Comparison of ENCODE assay signal across 16 mouse cellular contexts in genomic region chr10:108597385-108597784, GRCm38 (mm10).
DNase-seq lines count a peak whose midpoint lies in the region; ATAC-seq and TF ChIP-seq lines count a peak whose summit lies in the region.
"Had no signal": no experiment of that assay in that cellular context is flagged by ENCODE, and none has a peak within 500 bp of the region (broad histone marks: within the 10 kb centered on the region; RNA-seq: fewer than 3 reads in every experiment).

No protein-coding gene starts in this region.

- peaks cover 6% of the 10 kb centered on the region; the same call in 1 of the 2 replicates for H3K9me3 ChIP-seq in lung, embryonic 14.5 days (ENCODE audit: low read depth, low read length)
- no peaks in the 10 kb centered on the region for H3K9me3 ChIP-seq in ES-E14 (ENCODE audit: control insufficient read depth, insufficient read depth, low read depth, low read length)
- H3K9me3 ChIP-seq in forebrain, embryonic 13.5 days (replicated peaks), result peaks cover 13% of the 10 kb centered on the region; the same call in 1 of the 2 replicates

- H3K36me3 ChIP-seq in heart, adult 2 months (ENCODE audit: control insufficient read depth, insufficient read depth, low read length), result no peaks in the 10 kb centered on the region
- H3K36me3 ChIP-seq in lung, embryonic 14.5 days (ENCODE audit: insufficient read depth), result no peaks in the 10 kb centered on the region
- H3K36me3 ChIP-seq in ES-E14 (ENCODE audit: control insufficient read depth, insufficient read depth, low read length, poor library complexity, severe bottlenecking), result no peaks in the 10 kb centered on the region
- H3K36me3 ChIP-seq in testis, adult 2 months (ENCODE audit: control insufficient read depth, insufficient read depth, low read length), result no peaks in the 10 kb centered on the region
- H3K36me3 ChIP-seq in forebrain, embryonic 13.5 days (ENCODE audit: poor library complexity, severe bottlenecking), result peaks cover 11% of the 10 kb centered on the region
- H3K36me3 ChIP-seq: limb, embryonic 12.5 days had no signal

- no peak for ATAC-seq in lung, embryonic 14.5 days (ENCODE audit: insufficient read depth)
- no peak for ATAC-seq in forebrain, embryonic 13.5 days
- ATAC-seq: forebrain, embryonic 14.5 days had no signal

- WGBS in heart, adult 2 months, result 90% methylated on average over 1 of the region's 1 CpGs
- 93% methylated on average over 1 of the region's 1 CpGs for WGBS in lung, embryonic 14.5 days
- WGBS in forebrain, embryonic 13.5 days, result 84% methylated on average over 1 of the region's 1 CpGs

- peaks cover 2% of the 10 kb centered on the region; the same call in 1 of the 2 replicates for H3K4me1 ChIP-seq in heart, adult 2 months (ENCODE audit: control insufficient read depth, insufficient read depth, low read length)
- peaks cover 5% of the 10 kb centered on the region; the same call in 1 of the 2 replicates for H3K4me1 ChIP-seq in lung, embryonic 14.5 days (ENCODE audit: insufficient read depth)
- H3K4me1 ChIP-seq in ES-E14 (ENCODE audit: control insufficient read depth in 2 of 2, insufficient read depth in 2 of 2, low read length in 2 of 2, poor library complexity in 1 of 2), result no peaks in the 10 kb centered on the region
- no peaks in the 10 kb centered on the region for H3K4me1 ChIP-seq in testis, adult 2 months (ENCODE audit: control insufficient read depth, insufficient read depth, low read length)
- no peaks in the 10 kb centered on the region for H3K4me1 ChIP-seq in forebrain, embryonic 13.5 days
- H3K4me1 ChIP-seq: megakaryocyte, embryonic 14.5 days had no signal

- H3K27me3 ChIP-seq in heart, adult 2 months (ENCODE audit: control insufficient read depth, insufficient read depth, low read length), result no peaks in the 10 kb centered on the region
- no peaks in the 10 kb centered on the region for H3K27me3 ChIP-seq in lung, embryonic 14.5 days (ENCODE audit: insufficient read depth, low read length)
- no peaks in the 10 kb centered on the region for H3K27me3 ChIP-seq in testis, adult 2 months (ENCODE audit: control insufficient read depth, insufficient read depth, low read length)
- no peaks in the 10 kb centered on the region for H3K27me3 ChIP-seq in forebrain, embryonic 13.5 days
- H3K27me3 ChIP-seq: hindbrain, embryonic 13.5 days; limb, embryonic 12.5 days; megakaryocyte, embryonic 14.5 days had no signal

- no peak for TF ChIP-seq POLR2A in heart, adult 2 months (IDR thresholded peaks at IDR 0.05; ENCODE audit: insufficient read depth, low read depth, low read length)
- no peak for TF ChIP-seq POLR2A in testis, adult 2 months (IDR thresholded peaks at IDR 0.05; ENCODE audit: control insufficient read depth, low read depth, low read length)

- no peak overlapping the region for H3K4me2 ChIP-seq in lung, embryonic 14.5 days
- no peak overlapping the region for H3K4me2 ChIP-seq in forebrain, embryonic 13.5 days
- H3K4me2 ChIP-seq: hindbrain, embryonic 13.5 days; limb, embryonic 12.5 days had no signal

- no peak overlapping the region for H3K27ac ChIP-seq in heart, adult 2 months
- H3K27ac ChIP-seq in lung, embryonic 14.5 days (ENCODE audit: low read depth), result no peak overlapping the region
- no peak overlapping the region for H3K27ac ChIP-seq in ES-E14 (ENCODE audit: insufficient read depth, low read depth, low read length, poor library complexity, severe bottlenecking)
- no peak overlapping the region for H3K27ac ChIP-seq in testis, adult 2 months (ENCODE audit: control insufficient read depth, insufficient read depth, low read depth, low read length)
- H3K27ac ChIP-seq in forebrain, embryonic 13.5 days, result no peak overlapping the region
- H3K27ac ChIP-seq: hindbrain, embryonic 13.5 days; limb, embryonic 12.5 days had no signal

- DNase-seq in heart, adult 2 months, result no peak
- DNase-seq in heart, adult 18-20 months, result no peak
- no peak for DNase-seq in lung, embryonic 14.5 days
- DNase-seq in lung, postnatal 10 days, result no peak
- DNase-seq in ES-E14 (ENCODE audit: low read depth, low spot score), result no peak
- no peak for DNase-seq in left cerebral cortex, postnatal 14 days (ENCODE audit: low spot score in 2 of 2)
- DNase-seq: cerebellum, adult 11-12 months; embryo, embryonic 11 days; kidney, adult 8-10 months; lung, adult 2 months had no signal

- no peak overlapping the region for H3K9ac ChIP-seq in heart, adult 2 months (ENCODE audit: low read depth, low read length)
- H3K9ac ChIP-seq in lung, embryonic 14.5 days, result no peak overlapping the region
- H3K9ac ChIP-seq in ES-E14 (ENCODE audit: insufficient read depth, low read depth, low read length, poor library complexity, severe bottlenecking), result no peak overlapping the region
- H3K9ac ChIP-seq in forebrain, embryonic 13.5 days, result no peak overlapping the region
- H3K9ac ChIP-seq: hindbrain, embryonic 13.5 days; limb, embryonic 12.5 days had no signal

- no peaks in the 10 kb centered on the region for H3K79me2 ChIP-seq in heart, adult 2 months (replicated peaks; ENCODE audit: control insufficient read depth, insufficient read depth, low read length)

- TF ChIP-seq EP300 in heart, adult 2 months (IDR thresholded peaks at IDR 0.05; ENCODE audit: insufficient read depth, low read depth, low read length), result no peak

- in situ Hi-C loops in ES-E14 (cut with MboI; ENCODE audit: low sequenced_read_pairs in 2 of 2, unreplicated experiment in 2 of 2), result no loop called here

- peak; percentile 53 for TF ChIP-seq CTCF in heart, adult 2 months (IDR thresholded peaks at IDR 0.05)
- TF ChIP-seq CTCF in lung, embryonic 14.5 days (IDR thresholded peaks at IDR 0.05; ENCODE audit: low read depth), result peak; percentile 47
- TF ChIP-seq CTCF in testis, adult 2 months (IDR thresholded peaks at IDR 0.05; ENCODE audit: control insufficient read depth, insufficient read depth, insufficient replicate concordance, low read depth, low read length), result 0 out of 2 replicates have a peak, but pooled peaks have one; percentile 20

- intact Hi-C loops in heart, adult 2 months (cut with DNase I), result no loop called here
- intact Hi-C loops in left cerebral cortex, postnatal 14 days (cut with DNase I), result no loop called here

- no peak overlapping the region for H3K4me3 ChIP-seq in heart, adult 2 months
- no peak overlapping the region for H3K4me3 ChIP-seq in lung, embryonic 14.5 days (ENCODE audit: low read depth, low read length)
- no peak overlapping the region for H3K4me3 ChIP-seq in ES-E14 (ENCODE audit: insufficient read depth in 1 of 2, low read depth in 1 of 2, low read length in 2 of 2, poor library complexity in 1 of 2, severe bottlenecking in 1 of 2)
- no peak overlapping the region for H3K4me3 ChIP-seq in testis, adult 2 months (ENCODE audit: control insufficient read depth, low read depth, low read length)
- no peak overlapping the region for H3K4me3 ChIP-seq in forebrain, embryonic 13.5 days
- H3K4me3 ChIP-seq: hindbrain, embryonic 13.5 days; limb, embryonic 12.5 days; megakaryocyte, embryonic 14.5 days had no signal

TF ChIP-seq in ES-E14, 5 proteins besides CTCF, POLR2A, EP300 and RAD21:
- TF ChIP-seq ZNF384 (IDR thresholded peaks at IDR 0.05; ENCODE audit: low read depth, low read length) (no peak), HCFC1 (IDR thresholded peaks at IDR 0.05; ENCODE audit: borderline replicate concordance, insufficient read depth, low read length) (no peak), ZC3H11A (IDR thresholded peaks at IDR 0.05; ENCODE audit: borderline replicate concordance, low read depth, low read length) (0 out of 2 replicates have a peak, but pooled peaks have one; percentile 31), CHD2 (IDR thresholded peaks at IDR 0.05; ENCODE audit: low read depth, low read length) (no peak), MAFK (IDR thresholded peaks at IDR 0.05; ENCODE audit: insufficient read depth, low read depth, low read length) (no peak)
TF ChIP-seq in ES-E14: peak in this region for 1.
